Mouse (Mus musculus): ENCODE results near the gene Esr1. TPM values are rescaled to one million over a fixed set of nuclear protein-coding genes. Genes with fewer than 3 reads are reported as not detected.

The Esr1 gene
- polyA plus RNA-seq, 1 experiment from 2014 or later: 0.77 TPM

DNA sequence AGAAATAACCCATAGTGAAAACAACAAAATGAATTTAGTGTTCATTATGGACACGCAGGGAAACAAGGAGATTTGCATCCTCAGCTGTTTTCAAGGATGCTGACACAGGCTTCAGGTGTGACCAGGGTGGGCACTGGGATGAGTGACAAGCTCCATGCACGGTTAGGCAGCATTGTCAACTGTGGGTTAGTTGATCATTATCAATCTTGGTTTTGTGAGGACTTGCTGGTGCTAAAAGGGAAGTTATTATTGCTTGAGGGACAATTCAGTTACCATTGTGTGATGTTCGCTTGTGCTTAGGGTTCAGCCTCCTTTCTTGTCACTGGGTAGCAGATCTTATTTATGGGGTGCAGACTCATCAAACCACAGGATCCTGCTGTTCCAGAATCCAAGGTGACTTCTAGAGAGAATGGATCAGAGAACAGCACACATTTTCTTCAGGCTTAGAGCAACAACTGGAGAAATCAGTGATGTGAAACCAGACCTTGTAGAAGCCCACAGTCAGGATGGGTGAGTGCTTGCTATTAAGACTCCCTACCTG lies 186.9 kb downstream of the Esr1 start:
- 66% methylated on average over 3 of the region's 3 CpGs for WGBS
- no peak overlapping the region for H3K9ac ChIP-seq (ENCODE audit: low read depth, low read length)
- no peak for ATAC-seq
- no peak overlapping the region for H3K4me2 ChIP-seq (replicated peaks; ENCODE audit: low read depth)
- H3K4me1 ChIP-seq (replicated peaks; ENCODE audit: control insufficient read depth, insufficient read depth, low read length): no peaks in the 10 kb centered on the region
- no peaks in the 10 kb centered on the region for H3K9me3 ChIP-seq (ENCODE audit: control insufficient read depth)
- no peaks in the 10 kb centered on the region for H3K36me3 ChIP-seq (ENCODE audit: control insufficient read depth, insufficient read depth)
- no peak for TF ChIP-seq CTCF (IDR thresholded peaks at IDR 0.05; ENCODE audit: low read depth)
- H3K4me3 ChIP-seq (ENCODE audit: low read depth, low read length): no peak overlapping the region
- no peaks in the 10 kb centered on the region for H3K27me3 ChIP-seq (replicated peaks; ENCODE audit: control insufficient read depth, insufficient read depth, low read length)
- H3K27ac ChIP-seq (ENCODE audit: low read depth, low read length): no peak overlapping the region

DNA sequence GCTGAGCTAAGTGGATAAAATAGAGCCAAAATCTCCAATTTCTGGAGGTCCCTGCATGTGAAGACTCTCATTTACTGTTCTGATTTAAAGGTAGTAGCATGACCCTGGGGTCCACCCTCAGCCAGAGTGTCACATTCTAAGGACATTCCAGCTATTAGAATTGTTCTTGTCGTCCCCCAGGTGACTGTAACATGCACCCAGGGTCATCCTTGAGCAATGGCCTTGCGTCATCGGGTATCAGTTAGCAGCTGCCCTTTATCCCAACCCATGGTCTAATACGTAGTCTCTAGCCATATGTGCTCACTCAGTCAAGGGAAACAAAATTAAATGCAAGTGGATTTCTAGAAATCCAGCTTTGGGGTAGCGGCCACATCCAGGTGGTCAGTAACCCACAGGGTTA lies 213.0 kb downstream of the Esr1 start:
- Histone ChIP-seq H3K9me3 (ENCODE audit: control insufficient read depth) (no peaks in the 10 kb centered on the region), H3K4me2 (replicated peaks; ENCODE audit: low read depth) (no peak overlapping the region), H3K9ac (ENCODE audit: low read depth, low read length) (no peak overlapping the region), H3K4me1 (replicated peaks; ENCODE audit: control insufficient read depth, insufficient read depth, low read length) (no peaks in the 10 kb centered on the region), H3K4me3 (ENCODE audit: low read depth, low read length) (no peak overlapping the region), H3K36me3 (ENCODE audit: control insufficient read depth, insufficient read depth) (no peaks in the 10 kb centered on the region), H3K27ac (ENCODE audit: low read depth, low read length) (no peak overlapping the region), H3K27me3 (replicated peaks; ENCODE audit: control insufficient read depth, insufficient read depth, low read length) (no peaks in the 10 kb centered on the region)
- TF ChIP-seq CTCF (IDR thresholded peaks at IDR 0.05; ENCODE audit: low read depth): no peak
- no peak for ATAC-seq
- WGBS: 88% methylated on average over 5 of the region's 5 CpGs

DNA sequence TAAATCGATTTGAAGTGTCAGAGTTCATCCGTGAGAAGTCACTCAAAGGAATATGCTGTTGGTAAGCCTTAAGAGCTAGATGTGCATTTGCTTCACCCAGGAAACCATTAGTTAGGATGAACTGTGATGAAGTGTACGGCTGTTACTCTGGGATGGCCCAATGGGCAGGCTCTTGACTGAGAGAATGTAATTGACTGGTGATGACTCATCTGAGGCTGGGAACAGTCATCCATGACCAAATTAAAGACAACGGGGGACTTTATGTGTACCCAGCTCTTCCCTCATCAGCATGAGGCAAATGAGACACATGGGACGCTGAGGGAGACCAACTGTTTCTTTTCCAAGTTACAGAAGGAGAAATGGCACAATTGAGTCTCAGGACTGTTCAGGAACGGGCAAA lies 219.2 kb downstream of the Esr1 start:
- H3K27ac ChIP-seq (ENCODE audit: low read depth, low read length): no peak overlapping the region
- 85% methylated on average over 6 of the region's 6 CpGs for WGBS
- H3K9me3 ChIP-seq (ENCODE audit: control insufficient read depth): no peaks in the 10 kb centered on the region
- H3K9ac ChIP-seq (ENCODE audit: low read depth, low read length): no peak overlapping the region
- no peak for ATAC-seq
- no peak overlapping the region for H3K4me2 ChIP-seq (replicated peaks; ENCODE audit: low read depth)
- TF ChIP-seq CTCF (IDR thresholded peaks at IDR 0.05; ENCODE audit: low read depth): no peak
- H3K27me3 ChIP-seq (replicated peaks; ENCODE audit: control insufficient read depth, insufficient read depth, low read length): no peaks in the 10 kb centered on the region
- no peaks in the 10 kb centered on the region for H3K4me1 ChIP-seq (replicated peaks; ENCODE audit: control insufficient read depth, insufficient read depth, low read length)
- H3K4me3 ChIP-seq (ENCODE audit: low read depth, low read length): no peak overlapping the region
- no peaks in the 10 kb centered on the region for H3K36me3 ChIP-seq (ENCODE audit: control insufficient read depth, insufficient read depth)

DNA sequence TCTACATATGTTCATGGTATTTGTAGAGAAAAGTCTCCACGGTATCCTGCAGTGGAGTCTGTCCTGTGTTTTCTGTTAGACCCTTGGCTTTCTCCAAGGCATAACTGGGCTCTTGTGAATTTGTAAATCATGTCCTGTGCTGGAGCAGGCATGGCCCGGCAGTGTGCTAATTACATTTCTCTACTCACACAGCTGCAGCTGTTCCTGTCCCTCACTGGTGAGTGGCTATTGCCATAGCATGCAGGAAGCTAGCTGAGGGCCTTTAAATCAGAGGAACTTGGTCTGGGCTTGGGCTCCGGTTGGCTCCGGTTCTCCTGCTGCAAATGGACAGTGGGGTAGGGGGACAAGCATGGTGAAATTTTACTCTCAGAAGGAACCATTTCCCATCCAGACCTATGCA lies 226.7 kb downstream of the Esr1 start:
- H3K27me3 ChIP-seq (replicated peaks; ENCODE audit: control insufficient read depth, insufficient read depth, low read length): no peaks in the 10 kb centered on the region
- H3K27ac ChIP-seq (ENCODE audit: low read depth, low read length): no peak overlapping the region
- no peak overlapping the region for H3K4me2 ChIP-seq (replicated peaks; ENCODE audit: low read depth)
- no peak for TF ChIP-seq CTCF (IDR thresholded peaks at IDR 0.05; ENCODE audit: low read depth)
- no peaks in the 10 kb centered on the region for H3K36me3 ChIP-seq (ENCODE audit: control insufficient read depth, insufficient read depth)
- 79% methylated on average over 4 of the region's 4 CpGs for WGBS
- no peak for ATAC-seq
- no peak overlapping the region for H3K4me3 ChIP-seq (ENCODE audit: low read depth, low read length)
- no peaks in the 10 kb centered on the region for H3K9me3 ChIP-seq (ENCODE audit: control insufficient read depth)
- H3K4me1 ChIP-seq (replicated peaks; ENCODE audit: control insufficient read depth, insufficient read depth, low read length): no peaks in the 10 kb centered on the region
- H3K9ac ChIP-seq (ENCODE audit: low read depth, low read length): no peak overlapping the region

DNA sequence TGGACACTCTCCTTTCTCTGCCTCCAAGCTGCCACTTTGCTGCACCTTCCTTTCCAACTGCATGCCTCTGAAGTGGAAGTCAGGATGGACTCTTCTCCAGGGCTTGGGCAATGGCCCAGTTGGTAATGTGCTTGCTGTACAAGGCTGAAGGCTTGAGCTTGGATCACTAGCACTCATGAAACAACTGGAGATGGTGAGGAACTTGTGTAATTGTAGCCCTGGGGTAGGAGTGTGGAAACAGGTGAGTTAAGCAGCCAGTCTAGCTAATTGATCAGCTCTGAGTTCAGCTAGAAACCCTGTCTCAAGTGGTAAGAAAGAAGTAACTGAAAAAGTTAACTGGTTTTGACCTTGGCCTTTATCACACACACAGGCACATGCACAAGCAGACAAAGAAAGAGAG lies 229.6 kb downstream of the Esr1 start:
- no peak for ATAC-seq
- Histone ChIP-seq H3K4me1 (replicated peaks; ENCODE audit: control insufficient read depth, insufficient read depth, low read length) (no peaks in the 10 kb centered on the region), H3K27me3 (replicated peaks; ENCODE audit: control insufficient read depth, insufficient read depth, low read length) (no peaks in the 10 kb centered on the region), H3K9me3 (ENCODE audit: control insufficient read depth) (no peaks in the 10 kb centered on the region), H3K4me3 (ENCODE audit: low read depth, low read length) (no peak overlapping the region), H3K27ac (ENCODE audit: low read depth, low read length) (no peak overlapping the region), H3K9ac (ENCODE audit: low read depth, low read length) (no peak overlapping the region), H3K36me3 (ENCODE audit: control insufficient read depth, insufficient read depth) (no peaks in the 10 kb centered on the region), H3K4me2 (replicated peaks; ENCODE audit: low read depth) (no peak overlapping the region)
- TF ChIP-seq CTCF (IDR thresholded peaks at IDR 0.05; ENCODE audit: low read depth): no peak

DNA sequence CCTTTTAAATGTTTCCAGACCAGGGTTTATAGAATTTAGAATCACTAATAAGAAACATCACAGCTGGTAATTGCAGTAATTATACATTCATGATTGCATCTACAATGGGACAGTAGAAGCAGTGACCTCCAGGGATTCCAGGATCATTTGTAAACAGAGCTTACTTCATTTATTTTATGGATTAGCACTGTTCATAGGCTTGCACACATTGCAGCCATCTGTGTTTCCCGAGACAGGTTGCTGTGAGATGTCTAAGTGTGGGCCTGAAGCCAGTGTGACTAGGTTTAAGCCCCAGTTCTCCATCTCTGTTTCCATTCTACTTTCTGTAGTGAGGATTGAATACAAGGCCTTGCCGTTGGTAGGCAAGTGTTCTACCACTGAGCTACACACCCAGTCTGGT lies 236.1 kb downstream of the Esr1 start:
- no peak for TF ChIP-seq CTCF (IDR thresholded peaks at IDR 0.05; ENCODE audit: low read depth)
- Histone ChIP-seq H3K4me3 (ENCODE audit: low read depth, low read length) (no peak overlapping the region), H3K36me3 (ENCODE audit: control insufficient read depth, insufficient read depth) (no peaks in the 10 kb centered on the region), H3K27ac (ENCODE audit: low read depth, low read length) (no peak overlapping the region), H3K4me1 (replicated peaks; ENCODE audit: control insufficient read depth, insufficient read depth, low read length) (no peaks in the 10 kb centered on the region), H3K9ac (ENCODE audit: low read depth, low read length) (no peak overlapping the region), H3K4me2 (replicated peaks; ENCODE audit: low read depth) (no peak overlapping the region), H3K27me3 (replicated peaks; ENCODE audit: control insufficient read depth, insufficient read depth, low read length) (no peaks in the 10 kb centered on the region), H3K9me3 (ENCODE audit: control insufficient read depth) (no peaks in the 10 kb centered on the region)
- WGBS: 83% methylated on average over 2 of the region's 2 CpGs
- ATAC-seq: no peak

DNA sequence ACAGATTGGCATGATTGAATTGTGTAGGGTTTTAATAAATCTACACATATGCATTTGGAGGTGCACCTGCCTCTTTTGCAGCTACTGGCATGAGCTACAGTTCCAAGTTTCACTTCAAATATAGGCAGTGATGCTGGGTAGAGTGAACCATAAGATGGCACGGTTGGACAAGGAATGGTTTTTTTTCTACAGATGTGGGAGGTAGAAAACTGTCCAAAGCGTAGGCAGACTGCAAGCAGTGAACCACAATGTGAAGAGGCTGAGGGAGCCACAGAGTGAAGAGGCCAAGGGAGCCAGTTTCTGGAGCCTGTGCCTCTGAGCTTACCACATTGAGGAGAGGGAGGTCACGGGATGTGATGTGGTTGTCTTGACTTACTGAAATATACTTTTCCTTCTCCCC lies 238.5 kb downstream of the Esr1 start:
- no peak for TF ChIP-seq CTCF (IDR thresholded peaks at IDR 0.05; ENCODE audit: low read depth)
- H3K4me2 ChIP-seq (replicated peaks; ENCODE audit: low read depth): no peak overlapping the region

More for the DNA sequence above, 238.5 kb downstream of the Esr1 start:
- H3K27me3 ChIP-seq (replicated peaks; ENCODE audit: control insufficient read depth, insufficient read depth, low read length): no peaks in the 10 kb centered on the region
- H3K36me3 ChIP-seq (ENCODE audit: control insufficient read depth, insufficient read depth): no peaks in the 10 kb centered on the region
- H3K4me1 ChIP-seq (replicated peaks; ENCODE audit: control insufficient read depth, insufficient read depth, low read length): no peaks in the 10 kb centered on the region
- no peak overlapping the region for H3K27ac ChIP-seq (ENCODE audit: low read depth, low read length)
- H3K4me3 ChIP-seq (ENCODE audit: low read depth, low read length): no peak overlapping the region
- no peak for ATAC-seq
- WGBS: 86% methylated on average over 3 of the region's 3 CpGs
- no peak overlapping the region for H3K9ac ChIP-seq (ENCODE audit: low read depth, low read length)
- no peaks in the 10 kb centered on the region for H3K9me3 ChIP-seq (ENCODE audit: control insufficient read depth)

All from intestine, postnatal 0 days (tissue).